Mouse (Mus musculus) stomach, postnatal 0 days (tissue): ENCODE measurements around the gene Mfsd8.

Source experiments
- CTCF ChIP-seq: IDR thresholded peaks from 2 replicates; pipeline ENCODE4 v1.5.1; 2016; ENCODE audit warnings: antibody characterized with exemption, low read depth, mild to moderate bottlenecking, moderate library complexity
- EP300 ChIP-seq: optimal IDR thresholded peaks from 2 replicates; pipeline ENCODE3; 2016; ENCODE audit warnings: antibody characterized with exemption

GRCm38 (mm10) chr3:40793783-40794182 is 52.9 kb downstream of the Mfsd8 start:
- TF ChIP-seq CTCF (no peak), EP300 (no peak)
